Mouse (Mus musculus): ENCODE results near the gene Olfr1477. TPM values are rescaled to one million over a fixed set of nuclear protein-coding genes. Genes with fewer than 3 reads are reported as not detected.
"Not testable (repeated sequence)": the region's sequence is repeated elsewhere in the genome, so short reads cannot be mapped to it uniquely, and the experiment has no call there.

Olfr1477 gene
- not detected in 2 replicates for polyA plus RNA-seq (2015; fragmentation: Nextera tagmentation; extraction: Ambion mirVana)

GRCm38 (mm10) chr19:13500246-13500645 lies at the start of gene Olfr1477:
Gene Olfr1477, plus strand, starts transcription at chr19:13500546.
- Histone ChIP-seq H3K27ac (no peak within 1 kb of the TSS), H3K4me2 (no peak within 1 kb of the TSS), H3K4me1 (no peaks in the 10 kb centered on the region), H3K9ac (no peak within 1 kb of the TSS), H3K27me3 (replicated peaks) (no peaks in the 10 kb centered on the region), H3K4me3 (no peak within 1 kb of the TSS), H3K9me3 (0 out of 2 replicates have a peak, but pooled peaks cover 3% of the 10 kb centered on the region), H3K36me3 (replicated peaks) (no peaks in the 10 kb centered on the region)
- 68% methylated on average over 3 of the region's 3 CpGs for WGBS
- no peak for ATAC-seq (replicated peaks)

GRCm38 (mm10) chr19:13455986-13456385 lies 44.4 kb upstream of the Olfr1477 start, which contains the start of gene Olfr1472:
Gene Olfr1472, minus strand, starts transcription at chr19:13456086.
- H3K27ac ChIP-seq, result no peak within 1 kb of the TSS
- H3K9me3 ChIP-seq, result 0 out of 2 replicates have a peak, but pooled peaks cover 3% of the 10 kb centered on the region
- no peaks in the 10 kb centered on the region for H3K36me3 ChIP-seq (replicated peaks)
- H3K27me3 ChIP-seq (replicated peaks), result no peaks in the 10 kb centered on the region
- 75% methylated on average over 1 of the region's 1 CpGs for WGBS
- no peak for ATAC-seq (replicated peaks)
- H3K4me3 ChIP-seq, result no peak within 1 kb of the TSS
- no peak within 1 kb of the TSS for H3K4me2 ChIP-seq
- H3K4me1 ChIP-seq, result no peaks in the 10 kb centered on the region
- H3K9ac ChIP-seq, result no peak within 1 kb of the TSS

- not testable (repeated sequence) for H3K4me3 ChIP-seq; H3K9ac ChIP-seq; ATAC-seq (replicated peaks); H3K4me2 ChIP-seq; H3K27ac ChIP-seq; H3K36me3 ChIP-seq (replicated peaks); H3K9me3 ChIP-seq; H3K27me3 ChIP-seq (replicated peaks); H3K4me1 ChIP-seq
- 84% methylated on average over 4 of the region's 4 CpGs for WGBS
These were observed 31.1 kb upstream of the Olfr1477 start, which contains the start of gene Olfr1474 for GRCm38 (mm10) chr19:13469265-13469664. Gene Olfr1474, plus strand, starts transcription at chr19:13469565.

- ATAC-seq (replicated peaks), result no peak
- Histone ChIP-seq H3K9ac (no peak within 1 kb of the TSS), H3K9me3 (no peaks in the 10 kb centered on the region)
These were observed 20.2 kb upstream of the Olfr1477 start, which contains the start of gene Olfr1475 for GRCm38 (mm10) chr19:13480096-13480495. Gene Olfr1475, minus strand, starts transcription at chr19:13480196.

GRCm38 (mm10) chr19:13527613-13528012 lies 27.3 kb downstream of the Olfr1477 start, which contains the start of gene Olfr1480:
Gene Olfr1480, plus strand, starts transcription at chr19:13527913.
- ATAC-seq (replicated peaks), result no peak
- Histone ChIP-seq H3K9me3 (0 out of 2 replicates have a peak, but pooled peaks cover 15% of the 10 kb centered on the region), H3K36me3 (replicated peaks) (no peaks in the 10 kb centered on the region), H3K27me3 (replicated peaks) (no peaks in the 10 kb centered on the region), H3K27ac (no peak within 1 kb of the TSS), H3K9ac (no peak within 1 kb of the TSS), H3K4me3 (no peak within 1 kb of the TSS), H3K4me1 (no peaks in the 10 kb centered on the region), H3K4me2 (no peak within 1 kb of the TSS)
- WGBS, result 75% methylated on average over 2 of the region's 2 CpGs

More at GRCm38 (mm10) chr19:13480096-13480495, 20.2 kb upstream of the Olfr1477 start, which contains the start of gene Olfr1475:
- Histone ChIP-seq H3K36me3 (replicated peaks) (no peaks in the 10 kb centered on the region), H3K4me2 (no peak within 1 kb of the TSS), H3K27ac (no peak within 1 kb of the TSS), H3K4me3 (no peak within 1 kb of the TSS), H3K27me3 (replicated peaks) (no peaks in the 10 kb centered on the region), H3K4me1 (no peaks in the 10 kb centered on the region)

Other genes with a start within 250 kb of the Olfr1477 start
- not detected in 2 replicates for gene Olfr1465, start 185.0 kb upstream of the Olfr1477 start, polyA plus RNA-seq (2015; fragmentation: Nextera tagmentation; extraction: Ambion mirVana)
- not detected in 2 replicates for gene Olfr1466, start 161.7 kb upstream of the Olfr1477 start, polyA plus RNA-seq (2015; fragmentation: Nextera tagmentation; extraction: Ambion mirVana)
- not detected in 2 replicates for gene Olfr1467, start 138.3 kb upstream of the Olfr1477 start, polyA plus RNA-seq (2015; fragmentation: Nextera tagmentation; extraction: Ambion mirVana)
- gene Olfr1469, start 92.7 kb upstream of the Olfr1477 start, polyA plus RNA-seq (2015; fragmentation: Nextera tagmentation; extraction: Ambion mirVana), result not detected in 2 replicates
- not detected in 2 replicates for gene Olfr1471, start 57.1 kb upstream of the Olfr1477 start, polyA plus RNA-seq (2015; fragmentation: Nextera tagmentation; extraction: Ambion mirVana)
- gene Olfr1472, start 44.5 kb upstream of the Olfr1477 start, polyA plus RNA-seq (2015; fragmentation: Nextera tagmentation; extraction: Ambion mirVana), result not detected in 2 replicates
- not detected in 2 replicates for gene Olfr1474, start 31.0 kb upstream of the Olfr1477 start, polyA plus RNA-seq (2015; fragmentation: Nextera tagmentation; extraction: Ambion mirVana)
- gene Olfr1475, start 20.4 kb upstream of the Olfr1477 start, polyA plus RNA-seq (2015; fragmentation: Nextera tagmentation; extraction: Ambion mirVana), result not detected in 2 replicates
- gene Olfr1480, start 27.4 kb downstream of the Olfr1477 start, polyA plus RNA-seq (2015; fragmentation: Nextera tagmentation; extraction: Ambion mirVana), result not detected in 2 replicates
- not detected in 2 replicates for gene Olfr1484, start 83.0 kb downstream of the Olfr1477 start, polyA plus RNA-seq (2015; fragmentation: Nextera tagmentation; extraction: Ambion mirVana)
- not detected in 2 replicates for gene Olfr1487, start 116.8 kb downstream of the Olfr1477 start, polyA plus RNA-seq (2015; fragmentation: Nextera tagmentation; extraction: Ambion mirVana)
- not detected in 2 replicates for gene Olfr1489, start 131.1 kb downstream of the Olfr1477 start, polyA plus RNA-seq (2015; fragmentation: Nextera tagmentation; extraction: Ambion mirVana)
- gene Olfr1490, start 150.5 kb downstream of the Olfr1477 start, polyA plus RNA-seq (2015; fragmentation: Nextera tagmentation; extraction: Ambion mirVana), result not detected in 2 replicates
- gene Olfr1491, start 196.7 kb downstream of the Olfr1477 start, polyA plus RNA-seq (2015; fragmentation: Nextera tagmentation; extraction: Ambion mirVana), result not detected in 2 replicates
- gene Olfr1493-ps1, start 222.7 kb downstream of the Olfr1477 start, polyA plus RNA-seq (2015; fragmentation: Nextera tagmentation; extraction: Ambion mirVana), result not detected in 2 replicates
- not detected in 2 replicates for gene Olfr1494, start 239.2 kb downstream of the Olfr1477 start, polyA plus RNA-seq (2015; fragmentation: Nextera tagmentation; extraction: Ambion mirVana)

Data from midbrain, embryonic 15.5 days (tissue).